Mouse (Mus musculus): ENCODE measurements around the gene B3gnt6. TPM values are rescaled to one million over a fixed set of nuclear protein-coding genes. Genes with fewer than 3 reads are reported as not detected.
"Not testable (repeated sequence)": the region's sequence is repeated elsewhere in the genome, so short reads cannot be mapped to it uniquely, and the experiment has no call there.

The B3gnt6 gene
- total RNA-seq (2021): under 1 TPM; 0.23 to 0.26 TPM
- long read RNA-seq, experiment 1: 0 reads
- long read RNA-seq, experiment 2: 0 reads

DNA sequence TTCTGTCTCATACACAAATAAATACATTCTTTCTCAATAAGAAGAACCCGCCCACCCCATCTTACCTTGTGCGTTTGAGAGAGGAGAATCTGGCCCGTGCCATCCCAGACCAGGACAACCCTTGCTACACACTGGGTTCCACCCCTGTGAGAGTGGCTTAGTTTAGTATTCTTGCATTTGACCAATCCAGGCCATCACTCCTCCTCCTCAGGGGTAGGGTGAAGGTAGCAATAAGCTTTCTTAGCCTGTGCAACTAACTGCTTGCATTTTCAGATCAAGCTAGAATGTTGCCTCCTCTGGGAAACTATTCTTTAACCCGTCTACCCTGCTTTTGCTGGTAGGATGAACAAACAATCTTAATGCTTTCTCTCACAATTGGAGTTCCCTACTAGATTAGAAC lies at the start of gene B3gnt6:
Gene B3gnt6 (minus strand): TSS at position 101 of the 400 bp plus-strand sequence.
- DNase-seq (ENCODE audit: low spot score in 2 of 2): no peak

GRCm38 (mm10) chr7:98236686-98237359 lies 37.5 kb upstream of the B3gnt6 start:
- DNase-seq (ENCODE audit: low spot score in 2 of 2): peak; percentile 13 to 36

GRCm38 (mm10) chr7:98223796-98224195 lies 24.5 kb upstream of the B3gnt6 start:
- no peak for DNase-seq (ENCODE audit: low spot score in 2 of 2)

GRCm38 (mm10) chr7:98216713-98217112 lies 17.4 kb upstream of the B3gnt6 start:
- DNase-seq (ENCODE audit: low spot score in 2 of 2): peak in 1 of 2 experiments; percentile 10

DNA sequence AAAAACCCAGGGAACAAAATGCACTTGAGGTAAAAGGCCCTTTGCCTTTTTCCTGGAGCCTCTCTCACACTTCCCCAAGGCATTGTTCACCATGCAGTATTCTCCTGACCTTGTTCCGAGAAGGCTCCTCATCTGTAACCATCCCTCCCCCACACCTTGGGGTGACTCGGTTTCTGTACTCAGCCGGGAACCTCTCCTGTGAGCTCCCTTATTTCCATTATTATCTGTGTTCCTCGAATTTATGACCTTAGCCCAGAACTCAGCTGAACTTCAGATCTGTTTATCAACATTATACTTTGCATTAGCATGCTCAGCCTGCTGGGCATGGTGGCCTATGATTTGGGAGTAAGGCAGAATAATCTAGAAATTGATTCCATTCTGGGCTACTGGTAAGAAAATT lies 3.7 kb upstream of the B3gnt6 start:
- DNase-seq (ENCODE audit: low spot score in 2 of 2): no peak

GRCm38 (mm10) chr7:98201493-98202028 lies 2.3 kb upstream of the B3gnt6 start:
- no peak for DNase-seq (ENCODE audit: low spot score in 2 of 2)

GRCm38 (mm10) chr7:98200396-98200795 lies 1.1 kb upstream of the B3gnt6 start:
- no peak for DNase-seq (ENCODE audit: low spot score in 2 of 2)

- no peak for DNase-seq (ENCODE audit: low spot score in 2 of 2)
These were observed 4.0 kb downstream of the B3gnt6 start for GRCm38 (mm10) chr7:98195151-98195801.

GRCm38 (mm10) chr7:98194026-98194792 lies 5.1 kb downstream of the B3gnt6 start:
- no peak for DNase-seq (ENCODE audit: low spot score in 2 of 2)

DNA sequence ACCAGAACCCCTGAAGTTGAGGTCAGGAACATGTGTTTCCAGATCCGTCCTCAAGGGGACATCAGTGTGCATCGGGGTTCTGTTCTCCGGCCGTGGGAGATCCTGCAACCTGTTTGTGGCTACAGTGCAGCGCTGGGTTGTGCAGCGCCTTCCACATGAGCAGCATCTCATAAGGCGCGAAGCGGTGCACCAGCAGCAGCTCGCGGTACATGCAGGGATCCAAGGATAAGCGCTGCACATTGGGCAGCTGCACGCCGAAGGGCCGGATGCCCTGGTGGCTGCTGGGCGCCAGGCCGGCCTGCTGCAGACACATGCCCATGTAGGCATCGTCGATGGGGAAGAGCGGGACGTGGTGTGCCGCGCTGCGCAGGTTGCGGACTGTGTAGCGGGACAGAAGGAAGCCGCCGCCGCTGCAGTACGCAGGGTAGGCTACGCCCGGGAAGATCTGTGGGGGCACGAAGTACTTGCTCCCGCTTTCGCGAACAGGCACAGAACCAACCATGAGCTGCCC lies 5.7 kb downstream of the B3gnt6 start:
- peak; percentile 9 to 31 for DNase-seq (ENCODE audit: low spot score in 2 of 2)

DNA sequence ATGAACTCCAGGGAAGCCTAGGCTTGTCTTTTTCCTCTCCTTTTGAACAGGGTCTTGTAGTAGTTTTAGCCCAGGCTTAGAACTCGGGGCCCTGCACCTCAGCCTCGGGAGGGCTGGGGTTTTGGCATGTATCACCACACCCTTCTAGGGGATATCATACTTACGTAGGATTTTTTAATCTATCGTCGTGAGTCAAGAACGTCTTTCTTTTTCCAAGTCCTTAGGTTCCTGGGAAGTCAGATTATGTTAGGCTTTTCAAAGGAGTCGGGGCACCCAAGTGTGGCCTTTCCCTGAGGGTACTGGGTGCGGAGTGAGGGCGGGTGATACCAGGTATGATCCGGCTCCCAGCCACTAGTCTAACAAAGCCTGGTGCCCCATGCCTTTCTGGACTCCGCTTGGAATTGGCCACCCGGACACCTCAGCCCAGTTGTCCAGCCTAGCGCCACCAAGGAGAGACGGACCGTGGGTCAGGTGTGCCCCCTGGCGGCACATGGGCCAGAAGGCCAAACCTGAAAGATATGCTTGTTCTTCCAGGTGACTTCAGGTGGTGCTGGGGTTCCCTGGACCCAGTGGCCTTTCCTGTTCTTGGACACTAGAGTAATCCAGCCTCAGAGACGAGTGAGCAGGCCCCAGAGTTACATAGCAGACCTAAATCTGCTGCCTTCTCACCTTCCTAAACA lies 7.6 kb downstream of the B3gnt6 start:
- no peak for DNase-seq (ENCODE audit: low spot score in 2 of 2)

DNA sequence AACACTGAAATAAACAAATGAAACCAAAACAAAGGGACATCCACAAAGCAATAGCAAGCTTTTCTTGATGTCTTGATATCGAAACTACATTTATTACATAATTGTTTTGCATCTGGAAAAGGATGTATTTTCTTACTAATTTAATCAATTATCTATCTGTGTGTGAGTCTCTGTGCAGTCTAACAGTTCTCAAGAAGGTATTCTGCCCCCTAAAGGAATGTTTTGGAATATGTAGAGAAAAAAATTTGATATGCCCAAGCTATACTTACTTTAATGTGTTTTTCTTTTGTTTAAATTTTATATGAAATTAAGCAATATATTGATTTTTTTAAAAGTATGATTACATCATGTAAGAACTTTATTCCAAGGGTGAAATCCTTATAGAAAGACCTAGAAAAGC lies 8.7 kb downstream of the B3gnt6 start:
- DNase-seq (ENCODE audit: low spot score in 2 of 2): no peak

DNA sequence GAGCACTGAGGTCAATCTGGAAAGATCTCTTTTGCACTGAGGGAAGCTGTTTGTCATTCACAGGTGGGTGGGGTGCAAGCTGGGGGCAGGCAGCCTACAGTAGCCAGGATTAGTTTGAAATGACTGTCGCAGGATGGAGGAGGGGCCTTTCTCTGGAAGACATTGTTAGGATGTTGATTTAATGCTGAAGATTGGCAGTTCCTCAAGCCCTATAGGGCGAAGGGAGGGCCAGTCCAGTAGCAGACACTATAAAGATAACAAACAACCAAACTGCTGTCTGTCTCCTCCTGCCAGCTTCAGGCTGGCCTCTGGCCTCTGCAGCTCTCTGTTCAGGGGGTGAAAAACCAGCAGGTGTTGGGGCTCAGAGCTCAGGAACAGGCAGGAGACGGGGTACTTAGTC lies 9.5 kb downstream of the B3gnt6 start:
- no peak for DNase-seq (ENCODE audit: low spot score in 2 of 2)

GRCm38 (mm10) chr7:98188680-98189079 lies 10.6 kb downstream of the B3gnt6 start:
- no peak for DNase-seq (ENCODE audit: low spot score in 2 of 2)

DNA sequence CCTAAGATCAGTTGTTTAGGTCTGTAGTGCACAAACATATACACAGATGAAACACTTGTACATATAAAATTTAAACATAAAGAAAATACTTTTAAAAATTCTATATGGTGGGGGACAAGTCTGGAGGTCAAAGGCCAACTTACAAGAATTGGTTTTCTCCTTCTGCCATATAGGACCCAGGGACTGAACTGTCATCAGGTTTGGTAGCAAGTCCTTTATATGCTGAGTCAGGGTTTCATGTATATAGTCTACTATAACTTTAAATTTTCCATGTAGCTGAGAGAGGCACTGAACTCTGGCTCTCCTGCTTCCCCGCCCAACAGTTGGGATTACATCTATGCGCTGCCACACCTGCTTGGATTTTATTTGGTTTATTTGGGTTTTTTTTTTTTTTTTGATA lies 11.0 kb downstream of the B3gnt6 start:
- no peak for DNase-seq (ENCODE audit: low spot score in 2 of 2)

- not testable (repeated sequence) for DNase-seq (ENCODE audit: low spot score in 2 of 2)
These were observed 11.9 kb downstream of the B3gnt6 start for GRCm38 (mm10) chr7:98187332-98187731.

DNA sequence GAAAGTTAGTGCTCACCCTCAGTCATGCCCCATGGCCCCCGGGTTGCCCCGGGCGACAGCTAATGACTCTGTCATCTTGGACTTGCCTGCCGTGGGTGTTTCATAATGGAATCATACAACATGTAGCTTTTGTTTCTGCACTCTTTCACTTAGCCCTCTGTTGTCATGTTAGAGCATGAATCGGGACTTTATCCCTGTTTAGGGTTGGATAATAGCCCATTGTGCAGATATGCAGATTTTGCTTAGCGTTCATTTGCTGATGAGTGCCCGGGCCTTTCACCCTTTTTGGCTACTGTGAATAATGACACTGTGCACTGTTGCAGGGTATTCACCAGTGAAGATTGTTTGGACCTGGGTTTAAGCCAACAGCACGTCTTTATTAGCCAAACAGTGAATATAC lies 12.6 kb downstream of the B3gnt6 start:
- DNase-seq (ENCODE audit: low spot score in 2 of 2): peak in 1 of 2 experiments; percentile 47

DNA sequence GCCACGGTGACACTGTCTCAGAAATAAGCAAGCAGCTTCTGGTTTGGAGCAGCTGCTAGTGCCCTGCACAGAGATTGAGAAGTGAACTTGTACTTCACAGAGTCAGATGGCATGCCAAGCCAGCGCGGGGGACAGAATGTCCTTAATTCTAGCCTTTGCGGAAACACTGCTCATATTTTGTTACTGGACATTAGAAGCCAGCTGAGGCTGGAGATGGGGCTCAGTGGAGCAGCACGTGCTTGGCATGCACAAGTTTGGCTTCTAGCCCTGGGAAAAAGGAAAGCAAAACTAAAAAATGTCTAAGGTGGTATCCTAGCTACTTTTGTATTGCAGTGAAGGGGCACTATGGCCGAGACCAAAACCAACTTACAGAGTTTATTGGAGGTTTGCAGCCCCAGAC lies 14.0 kb downstream of the B3gnt6 start:
- peak in 1 of 2 experiments; percentile 59 for DNase-seq (ENCODE audit: low spot score in 2 of 2)

GRCm38 (mm10) chr7:98178560-98179231 lies 20.6 kb downstream of the B3gnt6 start:
- DNase-seq (ENCODE audit: low spot score in 2 of 2): no peak

GRCm38 (mm10) chr7:98177929-98178559 lies 21.2 kb downstream of the B3gnt6 start, which contains the start of gene Capn5:
Gene Capn5 (minus strand): TSS chr7:98178274.
- DNase-seq (ENCODE audit: low spot score in 2 of 2): peak; percentile 48 to 50
